Mouse (Mus musculus) heart, adult 2 months (tissue): Measurements from ENCODE around the gene Pfn4.

Experiments
- CTCF ChIP-seq: fragments of 200-600 bp; IDR thresholded peaks from 2 replicates; pipeline ENCODE4 v1.8.1; 2022; ENCODE audit warnings: antibody characterized with exemption, mild to moderate bottlenecking, moderate library complexity
- EP300 ChIP-seq: fragments of 200-500 bp; IDR thresholded peaks from 2 replicates; pipeline ENCODE4 v1.6.1; 2011; ENCODE audit warnings: low read depth, low read length, control low read depth; ENCODE audit not compliant: insufficient read depth
- POLR2A ChIP-seq: fragments of 200-500 bp; IDR thresholded peaks from 2 replicates; pipeline ENCODE4 v1.6.1; 2011; ENCODE audit warnings: mild to moderate bottlenecking, low read depth, low read length, control low read depth; ENCODE audit not compliant: insufficient read depth

GRCm38 (mm10) chr12:4777734-4778133, 8.9 kb downstream of the Pfn4 start:
- TF ChIP-seq CTCF (no peak), EP300 (no peak), POLR2A (no peak)
